Mouse (Mus musculus): ENCODE data around the gene Dgki.

- TF ChIP-seq MAX (IDR thresholded peaks at IDR 0.05; ENCODE audit: low read length) (no peak), SMC3 (IDR thresholded peaks at IDR 0.05; ENCODE audit: low read depth, low read length) (no peak), ZKSCAN1 (IDR thresholded peaks at IDR 0.05; ENCODE audit: borderline replicate concordance, low read depth, low read length) (no peak), MAZ (IDR thresholded peaks at IDR 0.05; ENCODE audit: low read depth, low read length) (no peak), POLR2A (IDR thresholded peaks at IDR 0.05; ENCODE audit: low read depth, low read length) (no peak), ZNF384 (IDR thresholded peaks at IDR 0.05; ENCODE audit: low read depth, low read length) (no peak), CHD2 (IDR thresholded peaks at IDR 0.05; ENCODE audit: low read length) (no peak), MAFK (IDR thresholded peaks at IDR 0.05; ENCODE audit: insufficient replicate concordance, low read length) (no peak), CTCF (conservative IDR thresholded peaks at IDR 0.05 in 1 of 2, IDR thresholded peaks at IDR 0.05 in 1 of 2; ENCODE audit: low read depth in 2 of 2, low read length in 2 of 2) (no peak), USF1 (IDR thresholded peaks at IDR 0.05; ENCODE audit: low read depth, low read length) (no peak), ELF1 (IDR thresholded peaks at IDR 0.05; ENCODE audit: low read depth, low read length) (no peak), EP300 (IDR thresholded peaks at IDR 0.05; ENCODE audit: low read length) (no peak), E2F4 (IDR thresholded peaks at IDR 0.05; ENCODE audit: insufficient replicate concordance, low read depth, low read length) (no peak)
These were observed 396.7 kb downstream of the Dgki start for GRCm38 (mm10) chr6:36903159-36903794.

All from CH12.LX (cell line).